Mouse (Mus musculus): Measurements from ENCODE around the gene 2610528A11Rik.

DNA sequence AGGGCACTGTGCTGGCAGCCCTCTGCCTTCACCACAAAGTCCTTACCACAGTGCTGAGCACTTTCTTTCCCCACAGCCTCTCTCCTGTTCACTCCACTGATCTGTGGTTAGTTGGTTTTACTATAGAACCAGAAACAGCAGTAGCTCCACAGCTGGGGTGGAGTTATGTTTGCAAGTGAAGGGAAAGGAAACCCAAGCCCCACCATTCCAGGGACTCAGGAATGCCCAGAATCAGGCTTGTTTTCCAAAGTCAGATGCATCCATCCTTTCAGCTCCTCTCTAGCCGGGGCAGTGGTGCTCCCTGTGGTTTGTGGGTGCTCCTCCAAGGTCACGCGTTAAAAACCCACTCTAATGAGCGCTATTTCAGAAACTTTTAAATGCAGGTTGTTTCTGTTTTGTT is 18.3 kb downstream of the 2610528A11Rik start:
- TF ChIP-seq CTCF (IDR thresholded peaks at IDR 0.05; ENCODE audit: insufficient read depth, low read depth, low read length) (no peak), POLR2A (IDR thresholded peaks at IDR 0.05; ENCODE audit: insufficient read depth, low read depth, low read length) (no peak)
